Mouse (Mus musculus) retina, postnatal 1 day (tissue): ENCODE data around the gene Top2b.

ENCODE experiments used
- DNase-seq: peaks from one replicate; pipeline ENCODE4 v3.0.0-alpha.2; 2012

Gene Top2b

GRCm38 (mm10) chr14:16431941-16432499 is 67.0 kb downstream of the Top2b start:
- no peak for DNase-seq

GRCm38 (mm10) chr14:16432550-16432949 is 67.6 kb downstream of the Top2b start:
- no peak for DNase-seq

- peak; percentile 22 for DNase-seq
Measured at GRCm38 (mm10) chr14:16433206-16433605, 68.2 kb downstream of the Top2b start.

- peak; percentile 80 for DNase-seq
Measured at GRCm38 (mm10) chr14:16434396-16435171, 69.6 kb downstream of the Top2b start.

- no peak for DNase-seq
Measured at GRCm38 (mm10) chr14:16437386-16437785, 72.4 kb downstream of the Top2b start.

DNA sequence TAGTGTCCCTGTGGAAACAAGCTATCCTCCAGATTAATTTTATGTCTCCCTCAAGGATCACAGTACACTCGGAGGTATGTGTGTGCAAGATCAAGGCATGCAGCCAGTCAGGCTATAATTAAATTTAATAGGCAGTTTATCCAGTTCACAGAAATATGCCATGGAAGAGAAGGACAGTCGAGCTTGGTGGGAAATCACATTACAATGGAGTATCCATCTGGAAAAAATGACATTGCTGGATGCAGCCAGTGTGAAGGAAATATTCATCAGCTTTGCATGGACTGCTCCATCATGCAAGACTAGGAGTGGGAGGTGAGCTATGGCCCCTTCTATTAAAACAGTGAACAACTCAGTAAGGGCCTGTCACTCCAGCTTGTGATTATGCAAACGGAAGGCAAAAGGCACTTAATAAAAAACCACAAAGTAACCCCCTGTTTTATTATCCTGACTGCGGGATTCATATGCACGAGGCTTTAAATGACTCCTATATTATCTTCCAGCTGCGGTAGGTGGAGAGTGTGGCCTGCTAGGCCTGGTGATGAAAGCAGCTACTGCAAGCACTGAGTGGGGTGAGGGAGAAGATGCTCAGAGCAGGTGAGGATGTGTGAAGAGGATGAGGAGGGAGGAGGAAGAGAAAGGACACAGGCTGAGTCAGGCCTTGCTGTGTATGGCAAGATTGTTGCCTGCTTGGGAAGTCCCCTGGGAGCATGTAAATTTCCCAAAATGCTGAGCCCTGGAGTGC is 74.6 kb downstream of the Top2b start:
- no peak for DNase-seq

GRCm38 (mm10) chr14:16444859-16445258 is 79.9 kb downstream of the Top2b start:
- DNase-seq, result no peak

GRCm38 (mm10) chr14:16447587-16447986 is 82.6 kb downstream of the Top2b start:
- DNase-seq, result peak; percentile 64

- no peak for DNase-seq
Measured at GRCm38 (mm10) chr14:16448269-16448987, 83.4 kb downstream of the Top2b start.

GRCm38 (mm10) chr14:16478606-16479323 is 113.8 kb downstream of the Top2b start:
- no peak for DNase-seq

- DNase-seq, result no peak
Measured at GRCm38 (mm10) chr14:16479521-16479920, 114.5 kb downstream of the Top2b start.

- DNase-seq, result no peak
Measured at GRCm38 (mm10) chr14:16480621-16481020, 115.6 kb downstream of the Top2b start.

DNA sequence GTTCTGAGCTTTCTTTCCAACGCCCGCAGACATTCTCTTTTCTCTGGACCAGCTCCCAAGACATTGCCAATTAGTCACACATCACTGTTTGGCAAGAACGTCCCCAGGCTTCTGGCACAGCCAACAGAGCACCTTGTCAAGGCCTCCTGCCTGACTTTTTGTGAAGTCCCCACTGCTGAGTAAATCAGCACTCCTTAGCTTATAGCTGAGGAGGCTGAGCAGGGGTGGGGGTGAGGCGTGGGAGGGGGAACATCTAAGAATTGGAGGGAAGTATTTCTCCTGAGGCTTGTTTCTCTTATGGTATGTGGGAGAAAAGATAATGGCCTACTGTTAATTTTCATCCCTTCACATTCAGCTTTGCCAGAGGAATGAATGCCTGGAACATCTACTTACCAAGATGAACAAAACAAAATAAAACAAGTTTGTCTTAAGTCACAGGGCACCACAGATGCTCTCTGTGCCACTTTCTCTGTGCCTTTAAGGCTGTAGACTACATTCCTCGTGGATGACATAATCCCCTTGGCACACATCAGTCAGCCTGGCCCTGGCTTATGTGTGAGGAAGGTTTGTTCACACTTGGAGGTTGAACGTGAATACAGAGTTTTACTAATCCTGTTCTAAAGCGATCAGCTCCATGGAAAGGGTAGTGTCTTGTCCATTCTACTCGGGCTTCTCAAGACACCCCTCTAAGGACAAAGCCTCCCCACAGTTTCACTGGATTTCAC is 118.8 kb downstream of the Top2b start:
- peak; percentile 36 for DNase-seq
